Mouse (Mus musculus) gastrocnemius, adult 2 months (tissue): ENCODE data around the gene Gpatch4. TPM values are rescaled to one million over a fixed set of nuclear protein-coding genes. Genes with fewer than 3 reads are reported as not detected.

ENCODE experiments used
- DNase-seq: peaks from one replicate; pipeline ENCODE4 v3.0.0; 2022
- H3K27ac ChIP-seq: fragments of 200-600 bp; 2 replicates; pipeline ENCODE4 v1.8.1; 2022; ENCODE audit warnings: mild to moderate bottlenecking
- H3K4me3 ChIP-seq: fragments of 200-600 bp; 2 replicates; pipeline ENCODE4 v1.8.1; 2022; ENCODE audit warnings: mild to moderate bottlenecking, moderate library complexity
- CTCF ChIP-seq: fragments of 200-600 bp; IDR thresholded peaks from 2 replicates; pipeline ENCODE4 v1.8.1; 2022; ENCODE audit warnings: antibody characterized with exemption, mild to moderate bottlenecking, moderate library complexity
- intact Hi-C: fragments of 180-260 bp; cut with DNase I; formaldehyde crosslinking; loops from one replicate; pipeline ENCODE4 v1.15.1; 2025
- total RNA-seq, 2 experiments: library from RNA; stranded (reverse); gene quantifications; 2 replicates each; pipeline ENCODE4 v1.2.3; 2021

Gene Gpatch4
- total RNA-seq, 2 experiments from 2014 or later: 17.9 to 19.6 TPM

DNA sequence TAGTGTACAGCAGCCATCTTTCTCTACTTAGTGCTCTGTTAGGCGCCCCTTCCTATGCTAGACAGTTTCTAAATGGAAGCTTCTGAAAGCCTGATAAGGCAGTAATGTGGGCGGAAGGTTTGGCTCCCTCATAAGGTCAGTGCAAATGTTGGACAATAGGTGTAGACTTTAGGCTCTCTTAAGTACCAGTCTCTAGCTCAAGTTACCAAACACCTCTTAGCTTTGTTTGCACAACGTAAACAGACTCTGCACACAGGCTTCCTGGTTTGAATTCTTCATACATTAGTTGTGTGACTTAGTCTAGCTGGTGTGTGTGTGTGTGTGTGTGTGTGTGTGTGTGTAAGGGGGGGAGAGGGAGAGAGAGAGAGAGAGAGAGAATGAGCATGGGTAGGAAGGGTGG lies 6.6 kb downstream of the Gpatch4 start:
- intact Hi-C loops: no loop called here
- no peak for TF ChIP-seq CTCF
- no peak overlapping the region for H3K4me3 ChIP-seq
- DNase-seq: no peak
- no peak overlapping the region for H3K27ac ChIP-seq

DNA sequence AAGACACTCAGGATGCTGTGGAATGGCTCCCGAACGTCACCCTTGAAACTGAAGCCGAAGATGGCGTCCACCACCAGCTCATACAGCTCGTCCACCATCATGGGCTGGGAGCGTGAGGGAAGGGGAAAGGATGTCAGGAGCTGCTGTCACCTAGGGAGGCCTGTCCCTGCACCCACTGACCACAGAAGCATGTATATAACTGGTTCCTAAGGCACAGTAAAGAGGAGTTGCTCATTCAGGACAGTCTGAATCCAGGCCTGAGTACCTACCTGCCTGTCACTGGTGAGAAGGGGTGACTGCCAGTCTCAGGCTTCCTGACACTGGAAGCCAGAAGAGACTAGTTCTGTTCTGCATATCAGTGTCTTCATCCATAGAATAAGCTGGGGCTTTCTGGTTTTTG lies 14.1 kb downstream of the Gpatch4 start:
- intact Hi-C loops: loop anchor here (5.0 kb wide), 1 partner anchor 35 kb away; no protein-coding TSS in a partner anchor
- H3K4me3 ChIP-seq: peak overlapping the region; percentile 96
- TF ChIP-seq CTCF: no peak

DNA sequence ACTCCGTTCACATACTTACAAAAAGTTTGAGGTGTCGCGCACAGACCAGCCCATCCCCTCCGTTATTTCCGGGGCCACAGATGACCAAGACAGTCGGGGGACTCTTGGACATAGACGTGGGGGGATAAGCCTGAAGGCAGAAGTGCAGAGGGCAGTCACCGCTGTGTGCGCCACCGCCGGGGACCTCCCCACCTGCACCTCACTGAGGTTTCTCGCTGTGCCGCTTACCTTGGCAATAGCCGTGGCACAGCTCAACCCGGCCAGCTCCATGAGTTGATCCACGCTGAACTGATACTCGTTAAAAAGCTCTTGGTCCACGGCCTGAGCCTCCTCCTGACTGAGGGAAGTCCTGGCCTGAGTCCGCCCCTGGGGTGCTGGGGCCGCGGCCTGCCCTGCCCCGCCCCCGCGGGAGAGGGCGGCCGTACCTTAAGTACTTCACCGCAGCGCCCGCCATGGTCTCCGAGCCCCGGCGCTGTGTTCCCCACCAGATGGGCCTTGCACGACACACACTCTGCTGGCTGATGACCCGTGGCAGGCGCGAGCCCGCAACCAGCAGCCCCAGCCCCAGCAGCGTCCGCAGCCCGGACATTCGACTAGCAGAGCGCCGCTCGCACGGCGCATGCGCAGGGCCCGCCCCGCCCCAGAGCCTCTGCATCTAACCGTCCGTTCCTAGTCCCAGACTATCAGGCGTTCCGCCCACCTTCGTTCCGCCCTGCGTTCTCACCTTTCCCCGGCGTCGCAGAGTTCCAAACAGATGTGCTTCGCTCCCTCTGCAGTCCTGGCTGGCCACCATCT lies 15.2 kb downstream of the Gpatch4 start, which contains the start of gene Naxe:
Naxe (minus strand) TSS at position 594 of the 795 bp plus-strand sequence.
- DNase-seq: peak; percentile 92
- TF ChIP-seq CTCF: no peak
- Histone ChIP-seq H3K27ac (peak within 1 kb of the TSS; percentile 90), H3K4me3 (peak within 1 kb of the TSS; percentile 96)
- intact Hi-C loops: loop anchor here (5.0 kb wide), 1 partner anchor 36 kb away; no protein-coding TSS in a partner anchor

More for the DNA sequence above, 14.1 kb downstream of the Gpatch4 start:
- DNase-seq: no peak
- H3K27ac ChIP-seq: no peak overlapping the region

DNA sequence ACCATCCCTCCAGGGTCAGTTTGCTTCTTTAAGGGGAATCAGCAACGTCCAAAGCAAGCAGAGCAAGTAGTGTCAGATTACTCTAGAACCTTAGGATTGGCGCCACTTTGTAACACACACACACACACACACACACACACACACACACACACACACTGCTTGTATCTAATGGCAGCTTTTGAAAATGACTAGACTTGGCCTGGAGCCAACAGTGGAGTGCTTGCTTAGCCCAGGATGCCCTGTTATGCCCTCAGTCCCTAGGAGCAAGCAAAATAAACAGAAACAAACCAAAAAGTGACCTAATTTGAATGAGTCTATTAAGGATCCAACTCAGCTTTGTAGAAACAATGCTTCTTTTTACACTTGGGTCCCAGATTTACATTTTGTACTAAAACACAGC lies 25.5 kb downstream of the Gpatch4 start:
- no peak overlapping the region for H3K4me3 ChIP-seq
- no peak for DNase-seq
- intact Hi-C loops: no loop called here
- H3K27ac ChIP-seq: no peak overlapping the region
- no peak for TF ChIP-seq CTCF

DNA sequence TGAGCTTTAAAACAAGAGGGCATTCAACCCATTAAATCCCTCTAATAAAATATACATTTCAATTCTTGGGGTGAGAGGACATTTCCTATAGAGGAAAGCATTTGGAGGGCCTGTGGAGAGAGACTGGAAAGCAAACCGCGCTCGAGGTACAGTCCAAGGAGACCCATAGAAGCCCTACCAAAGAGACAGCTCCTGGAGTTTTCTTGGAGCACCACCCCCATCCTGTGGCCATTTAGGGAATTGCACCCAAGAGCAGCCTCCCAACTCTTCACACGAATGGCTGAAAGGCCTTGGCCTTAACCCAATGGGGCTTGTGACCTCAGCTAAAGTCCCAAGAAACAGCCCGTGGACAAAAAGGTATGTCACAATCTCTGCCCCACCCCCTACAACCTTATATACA lies 28.9 kb downstream of the Gpatch4 start:
- H3K4me3 ChIP-seq: no peak overlapping the region
- intact Hi-C loops: loop anchor here (1.0 to 5.0 kb wide), 2 partner anchors 44 to 61 kb away; partner anchors contain the start of gene Hapln2
- DNase-seq: peak; percentile 84
- H3K27ac ChIP-seq: no peak overlapping the region
- TF ChIP-seq CTCF: peak; percentile 95

DNA sequence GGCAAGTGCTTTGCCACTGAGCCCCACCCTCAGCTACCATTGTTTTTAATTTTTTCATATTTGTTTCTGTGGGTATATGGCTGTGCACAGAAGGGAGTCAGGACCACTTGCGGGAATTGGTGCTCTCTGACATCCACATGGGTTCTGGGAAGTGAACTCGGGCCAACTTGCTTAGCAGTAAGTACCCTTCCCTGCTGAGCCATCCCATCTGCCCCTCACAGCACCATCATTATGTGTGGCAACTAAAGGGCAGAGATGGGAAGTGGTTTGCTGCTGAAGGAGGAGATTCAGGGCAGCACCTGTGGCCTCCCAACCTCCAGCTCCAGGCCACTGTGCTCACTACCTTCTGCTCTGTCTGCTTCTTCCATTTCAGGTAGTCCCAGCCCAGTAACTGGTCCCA lies 30.7 kb downstream of the Gpatch4 start:
- no peak for DNase-seq
- Histone ChIP-seq H3K27ac (no peak overlapping the region), H3K4me3 (no peak overlapping the region)
- TF ChIP-seq CTCF: no peak
- intact Hi-C loops: loop anchor here (5.0 kb wide), 1 partner anchor 46 kb away; the partner anchor contains the start of gene Hapln2

DNA sequence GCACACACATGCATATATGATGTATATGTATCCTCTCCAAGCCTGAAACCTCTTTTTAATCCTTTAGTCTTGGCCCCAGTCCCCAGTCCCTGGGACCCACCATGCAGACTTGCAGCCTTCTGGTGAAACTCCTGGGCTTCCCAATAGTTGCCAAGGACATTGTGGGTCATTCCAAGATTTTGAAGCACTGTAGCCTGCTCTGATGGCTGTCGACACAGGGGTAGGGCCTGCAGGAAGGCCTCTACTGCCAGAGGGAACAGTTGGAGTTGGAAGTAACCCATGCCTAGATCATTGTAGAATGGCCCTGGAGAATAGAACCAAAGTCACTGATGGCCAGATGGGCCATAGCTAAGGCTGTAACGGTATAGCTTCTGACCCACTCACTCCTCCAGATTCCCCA lies 31.4 kb downstream of the Gpatch4 start:
- intact Hi-C loops: loop anchor here (5.0 kb wide), 1 partner anchor 47 kb away; the partner anchor contains the start of gene Hapln2
- DNase-seq: no peak
- Histone ChIP-seq H3K4me3 (no peak overlapping the region), H3K27ac (no peak overlapping the region)
- no peak for TF ChIP-seq CTCF

DNA sequence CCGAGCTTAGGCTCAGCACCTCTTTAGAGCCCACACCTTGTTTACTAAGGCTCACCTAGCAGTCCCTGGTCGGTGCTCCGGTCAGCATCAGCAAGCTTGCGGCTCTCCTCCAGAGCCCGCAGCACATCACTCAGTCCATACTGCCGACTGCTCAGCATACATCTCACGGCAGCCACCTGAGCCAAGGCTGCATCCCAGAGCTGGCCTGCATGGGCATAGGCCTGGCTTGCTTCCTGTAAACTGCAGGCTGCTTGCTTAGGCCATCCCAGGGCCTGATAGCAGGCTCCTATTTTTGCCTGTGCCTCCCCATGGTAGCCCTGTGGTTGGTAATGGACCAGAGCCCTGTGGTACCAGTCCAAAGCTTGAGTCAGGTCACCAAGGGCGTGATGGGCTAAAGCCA lies 31.9 kb downstream of the Gpatch4 start:
- peak; percentile 14 for DNase-seq
- no peak for TF ChIP-seq CTCF
- Histone ChIP-seq H3K27ac (no peak overlapping the region), H3K4me3 (no peak overlapping the region)
- intact Hi-C loops: loop anchor here (5.0 kb wide), 1 partner anchor 47 kb away; the partner anchor contains the start of gene Hapln2

DNA sequence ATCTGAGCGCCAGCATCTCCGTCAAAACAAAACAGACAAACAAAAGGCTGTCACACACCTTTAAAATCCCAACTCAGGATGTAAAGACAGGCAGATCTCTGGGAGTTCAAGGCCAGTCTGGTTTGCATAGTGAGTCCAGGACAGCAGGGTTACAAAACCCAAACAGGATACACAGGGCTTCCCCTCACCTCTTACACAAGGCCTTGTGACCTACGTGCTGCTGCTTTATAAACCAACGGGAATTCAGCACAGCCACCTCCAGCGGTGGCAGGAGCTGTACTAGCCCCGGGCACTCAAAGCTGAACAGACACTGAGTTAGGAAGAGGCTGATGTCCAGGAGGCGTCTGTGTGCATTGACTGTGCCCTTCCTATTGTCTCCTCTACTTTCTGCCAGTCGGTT lies 34.5 kb downstream of the Gpatch4 start:
- no peak for DNase-seq
- no peak for TF ChIP-seq CTCF
- intact Hi-C loops: no loop called here

DNA sequence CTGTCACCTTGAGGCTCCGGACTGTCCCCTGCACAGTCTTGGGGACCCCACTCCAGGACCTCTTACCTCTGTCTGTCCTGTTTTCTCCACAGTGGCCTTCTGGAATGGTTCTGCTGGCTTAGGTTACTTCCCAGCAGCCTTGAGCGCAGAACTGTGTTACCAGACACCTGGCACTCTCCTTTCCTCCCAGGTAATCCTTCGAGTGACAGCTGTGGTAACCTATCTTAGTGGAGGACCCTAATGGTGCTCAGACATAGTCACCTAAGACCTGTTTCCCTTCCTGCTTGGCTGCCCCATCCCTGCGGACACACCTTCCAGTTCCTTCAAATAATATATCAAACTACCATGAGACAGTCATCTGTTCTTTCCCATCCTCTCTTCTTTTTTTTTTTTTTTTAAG lies 35.3 kb downstream of the Gpatch4 start, which contains the start of gene Ttc24:
Ttc24 (minus strand) TSS at position 101 of the 400 bp plus-strand sequence.
- intact Hi-C loops: no loop called here
- TF ChIP-seq CTCF: no peak
- no peak for DNase-seq
- Histone ChIP-seq H3K27ac (no peak within 1 kb of the TSS), H3K4me3 (no peak within 1 kb of the TSS)

More for the DNA sequence above, 34.5 kb downstream of the Gpatch4 start:
- Histone ChIP-seq H3K27ac (no peak overlapping the region), H3K4me3 (no peak overlapping the region)

DNA sequence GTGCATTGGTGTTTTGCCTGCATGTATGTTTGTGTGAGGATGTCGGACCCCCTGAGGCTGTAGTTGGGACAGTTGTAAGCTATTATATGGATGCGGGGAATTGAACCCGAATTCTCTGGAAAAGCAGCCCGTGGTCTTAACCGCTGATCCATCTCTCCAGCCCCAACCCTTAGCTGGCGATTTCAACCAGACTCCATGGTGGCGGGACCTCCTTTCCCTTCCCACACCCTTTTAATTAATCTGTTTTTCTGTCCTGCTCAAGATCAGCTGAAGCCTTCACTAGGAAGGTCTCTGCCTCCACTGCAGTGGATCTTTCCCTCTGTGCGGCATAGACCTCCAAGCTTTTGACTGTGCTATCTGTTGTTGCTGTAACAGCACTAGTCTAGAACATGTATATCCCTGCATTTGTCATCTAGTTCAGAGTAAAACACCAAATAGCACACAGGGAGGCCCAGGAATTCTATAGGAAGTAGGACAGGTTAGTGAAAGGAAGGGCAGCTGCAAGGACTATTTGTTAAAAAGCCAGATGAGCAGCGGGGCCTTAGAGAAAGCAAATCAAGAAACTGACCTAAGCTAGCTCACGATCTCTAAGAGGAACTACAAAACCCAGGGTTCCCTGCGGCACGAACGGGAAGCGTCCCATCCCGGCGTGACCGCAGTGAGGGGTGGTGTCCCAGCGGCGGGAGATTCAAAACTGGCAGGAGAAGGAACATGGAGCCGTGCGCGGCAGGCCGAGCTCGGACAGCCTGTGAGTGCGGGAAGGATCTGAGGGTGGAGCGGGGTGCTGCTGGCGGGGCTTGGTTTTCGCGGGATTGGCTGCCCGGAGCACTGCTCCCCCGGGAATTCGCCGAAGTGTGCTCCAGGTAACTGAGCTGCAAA lies 38.7 kb downstream of the Gpatch4 start, which contains the start of gene Iqgap3:
Iqgap3 (plus strand) TSS at position 627 of the 879 bp plus-strand sequence.
- intact Hi-C loops: no loop called here
- DNase-seq: peak; percentile 95
- no peak for TF ChIP-seq CTCF
- peak within 1 kb of the TSS; percentile 62 for H3K4me3 ChIP-seq
- peak within 1 kb of the TSS; percentile 85 for H3K27ac ChIP-seq

DNA sequence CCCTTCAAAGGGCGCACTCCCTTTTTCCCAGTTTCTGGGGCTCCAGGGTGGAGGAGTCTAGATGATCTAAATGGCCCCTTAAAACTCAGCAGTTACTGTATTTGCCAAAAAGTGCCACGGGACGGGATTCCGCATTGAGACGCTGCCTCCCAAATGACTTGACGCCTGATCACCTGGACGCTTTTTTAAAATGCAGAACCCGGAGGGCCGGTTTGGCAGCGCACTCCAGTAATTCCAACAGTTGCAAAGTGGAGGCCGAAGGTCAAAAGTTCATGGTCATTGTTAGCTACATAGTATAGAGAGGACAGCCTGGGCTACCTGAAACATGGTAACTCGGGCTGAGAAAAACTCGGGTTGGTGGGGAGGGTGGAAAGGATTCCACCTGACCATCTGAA lies 39.3 kb downstream of the Gpatch4 start:
- intact Hi-C loops: no loop called here
- DNase-seq: no peak
- peak overlapping the region; percentile 62 for H3K4me3 ChIP-seq
- TF ChIP-seq CTCF: no peak
- no peak overlapping the region for H3K27ac ChIP-seq

DNA sequence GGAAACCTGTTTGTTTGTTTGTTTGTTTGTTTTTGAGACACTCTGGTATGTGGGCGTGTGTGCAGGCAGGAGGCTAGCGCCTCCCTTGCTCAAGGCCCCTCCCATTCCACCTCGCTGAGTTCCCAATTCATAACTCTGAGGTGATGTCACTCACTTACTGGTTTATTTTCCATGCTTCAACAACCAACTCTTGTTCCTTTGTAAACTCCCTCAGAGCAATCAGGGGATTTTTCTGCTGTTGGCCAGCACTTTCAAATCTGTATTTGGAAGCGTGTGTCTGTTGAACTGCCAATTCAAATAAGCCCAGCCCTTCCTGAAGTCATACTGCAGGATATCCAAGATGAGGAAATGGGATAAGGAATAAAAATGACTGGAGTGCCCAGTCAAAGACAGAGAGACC lies 39.8 kb downstream of the Gpatch4 start:
- TF ChIP-seq CTCF: no peak
- Histone ChIP-seq H3K27ac (0 out of 2 replicates have a peak overlapping the region, but pooled peaks have one; percentile 46), H3K4me3 (no peak overlapping the region; the same call in 1 of the 2 replicates)
- intact Hi-C loops: no loop called here
- DNase-seq: peak; percentile 17
